Mouse (Mus musculus): ENCODE measurements at regions not wholly inside any gene's neighbourhood (a gene's known extent, or its start where the extent isn't known, plus 50 kb on each side); places are given as distances from the start of the nearest gene placed in this dataset.

- Histone ChIP-seq H3K4me1 (ENCODE audit: insufficient read depth, low read length) (no peaks in the 10 kb centered on the region), H3K27me3 (ENCODE audit: insufficient read depth, low read length) (no peaks in the 10 kb centered on the region), H3K27ac (no peak overlapping the region), H3K9me3 (ENCODE audit: low read length) (no peaks in the 10 kb centered on the region), H3K4me3 (ENCODE audit: low read length) (no peak overlapping the region), H3K4me2 (ENCODE audit: low read depth, low read length) (peak overlapping the region; percentile 21; the same call in 1 of the 2 replicates), H3K36me3 (ENCODE audit: insufficient read depth, low read length) (no peaks in the 10 kb centered on the region), H3K9ac (replicated peaks; ENCODE audit: low read length) (no peak overlapping the region)
- DNase-seq (ENCODE audit: low spot score) = peak; percentile 9
- 62% methylated on average over 29 of the region's 29 CpGs for WGBS
- TF ChIP-seq CTCF (IDR thresholded peaks at IDR 0.05; ENCODE audit: low read depth) = peak; percentile 52; the same call in 1 of the 2 replicates
- no peak for ATAC-seq
These were observed 96.7 kb upstream of the Psmd7 start for GRCm38 (mm10) chr8:107684721-107685691.

- TF ChIP-seq CTCF (IDR thresholded peaks at IDR 0.05; ENCODE audit: low read depth) = no peak
- Histone ChIP-seq H3K27me3 (ENCODE audit: insufficient read depth, low read length) (0 out of 2 replicates have a peak, but pooled peaks cover 2% of the 10 kb centered on the region), H3K27ac (no peak overlapping the region), H3K4me3 (ENCODE audit: low read length) (no peak overlapping the region), H3K4me2 (ENCODE audit: low read depth, low read length) (no peak overlapping the region), H3K4me1 (ENCODE audit: insufficient read depth, low read length) (no peaks in the 10 kb centered on the region), H3K9me3 (ENCODE audit: low read length) (no peaks in the 10 kb centered on the region), H3K36me3 (ENCODE audit: insufficient read depth, low read length) (no peaks in the 10 kb centered on the region), H3K9ac (replicated peaks; ENCODE audit: low read length) (no peak overlapping the region)
- 51% methylated on average over 5 of the region's 5 CpGs for WGBS
- DNase-seq (ENCODE audit: low spot score) (no peak), ATAC-seq (no peak)
These were observed 98.7 kb upstream of the Psmd7 start for GRCm38 (mm10) chr8:107686936-107687335.

GRCm38 (mm10) chr8:107687529-107687928 lies 99.3 kb upstream of the Psmd7 start:
- WGBS = 92% methylated on average over 9 of the region's 9 CpGs
- H3K9ac ChIP-seq (replicated peaks; ENCODE audit: low read length) = no peak overlapping the region
- no peak for DNase-seq (ENCODE audit: low spot score)

GRCm38 (mm10) chr8:107689020-107689419 lies 100.8 kb upstream of the Psmd7 start:
- 90% methylated on average over 10 of the region's 10 CpGs for WGBS
- H3K4me3 ChIP-seq (ENCODE audit: low read length) = no peak overlapping the region
- no peaks in the 10 kb centered on the region for H3K4me1 ChIP-seq (ENCODE audit: insufficient read depth, low read length)
- DNase-seq (ENCODE audit: low spot score) (no peak), ATAC-seq (no peak)
- H3K36me3 ChIP-seq (ENCODE audit: insufficient read depth, low read length) = no peaks in the 10 kb centered on the region
- H3K9me3 ChIP-seq (ENCODE audit: low read length) = no peaks in the 10 kb centered on the region
- no peak overlapping the region for H3K9ac ChIP-seq (replicated peaks; ENCODE audit: low read length)
- no peak overlapping the region for H3K4me2 ChIP-seq (ENCODE audit: low read depth, low read length)
- TF ChIP-seq CTCF (IDR thresholded peaks at IDR 0.05; ENCODE audit: low read depth) = no peak
- H3K27me3 ChIP-seq (ENCODE audit: insufficient read depth, low read length) = 0 out of 2 replicates have a peak, but pooled peaks cover 3% of the 10 kb centered on the region
- H3K27ac ChIP-seq = no peak overlapping the region

More at GRCm38 (mm10) chr8:107687529-107687928, 99.3 kb upstream of the Psmd7 start:
- no peaks in the 10 kb centered on the region for H3K9me3 ChIP-seq (ENCODE audit: low read length)
- H3K4me3 ChIP-seq (ENCODE audit: low read length) = no peak overlapping the region
- no peak overlapping the region for H3K27ac ChIP-seq
- 0 out of 2 replicates have a peak, but pooled peaks cover 3% of the 10 kb centered on the region for H3K27me3 ChIP-seq (ENCODE audit: insufficient read depth, low read length)
- TF ChIP-seq CTCF (IDR thresholded peaks at IDR 0.05; ENCODE audit: low read depth) = no peak
- H3K36me3 ChIP-seq (ENCODE audit: insufficient read depth, low read length) = no peaks in the 10 kb centered on the region
- no peak for ATAC-seq
- H3K4me2 ChIP-seq (ENCODE audit: low read depth, low read length) = no peak overlapping the region
- H3K4me1 ChIP-seq (ENCODE audit: insufficient read depth, low read length) = no peaks in the 10 kb centered on the region

GRCm38 (mm10) chr8:107691251-107691650 lies 103.0 kb upstream of the Psmd7 start:
- no peaks in the 10 kb centered on the region for H3K9me3 ChIP-seq (ENCODE audit: low read length)
- WGBS = 67% methylated on average over 4 of the region's 4 CpGs
- no peak for DNase-seq (ENCODE audit: low spot score)
- H3K4me1 ChIP-seq (ENCODE audit: insufficient read depth, low read length) = no peaks in the 10 kb centered on the region
- no peak overlapping the region for H3K27ac ChIP-seq
- no peak overlapping the region for H3K9ac ChIP-seq (replicated peaks; ENCODE audit: low read length)
- no peak overlapping the region for H3K4me3 ChIP-seq (ENCODE audit: low read length)
- no peak for ATAC-seq
- H3K36me3 ChIP-seq (ENCODE audit: insufficient read depth, low read length) = no peaks in the 10 kb centered on the region
- H3K27me3 ChIP-seq (ENCODE audit: insufficient read depth, low read length) = 0 out of 2 replicates have a peak, but pooled peaks cover 3% of the 10 kb centered on the region
- no peak overlapping the region for H3K4me2 ChIP-seq (ENCODE audit: low read depth, low read length)
- TF ChIP-seq CTCF (IDR thresholded peaks at IDR 0.05; ENCODE audit: low read depth) = no peak

GRCm38 (mm10) chr8:107696384-107697346 lies 108.4 kb upstream of the Psmd7 start:
- DNase-seq (ENCODE audit: low spot score) (no peak), ATAC-seq (no peak)
- 0 out of 2 replicates have a peak overlapping the region, but pooled peaks have one; percentile 5 for H3K4me2 ChIP-seq (ENCODE audit: low read depth, low read length)
- no peaks in the 10 kb centered on the region for H3K9me3 ChIP-seq (ENCODE audit: low read length)
- 64% methylated on average over 20 of the region's 20 CpGs for WGBS
- 0 out of 2 replicates have a peak, but pooled peaks cover 3% of the 10 kb centered on the region for H3K4me1 ChIP-seq (ENCODE audit: insufficient read depth, low read length)
- 0 out of 2 replicates have a peak, but pooled peaks cover 3% of the 10 kb centered on the region for H3K27me3 ChIP-seq (ENCODE audit: insufficient read depth, low read length)
- no peak overlapping the region for H3K27ac ChIP-seq
- no peak overlapping the region for H3K4me3 ChIP-seq (ENCODE audit: low read length)
- no peak for TF ChIP-seq CTCF (IDR thresholded peaks at IDR 0.05; ENCODE audit: low read depth)
- H3K9ac ChIP-seq (replicated peaks; ENCODE audit: low read length) = no peak overlapping the region
- no peaks in the 10 kb centered on the region for H3K36me3 ChIP-seq (ENCODE audit: insufficient read depth, low read length)

All from hindbrain, postnatal 0 days (tissue).